Comparison of ENCODE assay signal across 1 mouse cellular context in genomic region chr15:100732580-100732979, GRCm38 (mm10).
TF ChIP-seq lines count a peak whose summit lies in the region.

No protein-coding gene starts in this region.

TF ChIP-seq in CH12.LX, 34 proteins besides CTCF, POLR2A, EP300 and RAD21 (continued from another document):
- TF ChIP-seq IRF4 (IDR thresholded peaks at IDR 0.05; ENCODE audit: low read depth, low read length) (peak; percentile 68; the same call in 1 of the 2 replicates), NRF1 (IDR thresholded peaks at IDR 0.05; ENCODE audit: low read depth, low read length) (peak; percentile 35; the same call in 1 of the 2 replicates), ETS1 (conservative IDR thresholded peaks at IDR 0.05; ENCODE audit: low read depth, low read length) (peak; percentile 86), ELF1 (IDR thresholded peaks at IDR 0.05; ENCODE audit: low read depth, low read length) (peak; percentile 91), ZNF384 (IDR thresholded peaks at IDR 0.05; ENCODE audit: low read depth, low read length) (peak; percentile 97), ZKSCAN1 (IDR thresholded peaks at IDR 0.05; ENCODE audit: borderline replicate concordance, low read depth, low read length) (no peak; the same call in 1 of the 2 replicates), SMC3 (IDR thresholded peaks at IDR 0.05; ENCODE audit: low read depth, low read length) (no peak), NELFE (IDR thresholded peaks at IDR 0.05; ENCODE audit: low read depth, low read length) (peak; percentile 81), KAT2A (IDR thresholded peaks at IDR 0.05; ENCODE audit: insufficient replicate concordance, low read length) (no peak), JUND (conservative IDR thresholded peaks at IDR 0.05; ENCODE audit: low read depth, low read length) (peak; percentile 82), POLR2AphosphoS2 (IDR thresholded peaks at IDR 0.05; ENCODE audit: low read depth, low read length) (peak; percentile 70; the same call in 1 of the 2 replicates), MAX (IDR thresholded peaks at IDR 0.05; ENCODE audit: low read length) (peak; percentile 59), BHLHE40 (IDR thresholded peaks at IDR 0.05; ENCODE audit: low read depth, low read length) (peak; percentile 47), USF1 (IDR thresholded peaks at IDR 0.05; ENCODE audit: low read depth, low read length) (no peak), TCF12 (IDR thresholded peaks at IDR 0.05; ENCODE audit: low read depth, low read length) (peak; percentile 88), MXI1 (IDR thresholded peaks at IDR 0.05; ENCODE audit: low read depth, low read length) (peak; percentile 38; the same call in 1 of the 2 replicates), ZMIZ1 (IDR thresholded peaks at IDR 0.05; ENCODE audit: low read depth, low read length) (peak; percentile 88), CHD2 (IDR thresholded peaks at IDR 0.05; ENCODE audit: low read length) (peak; percentile 60; the same call in 1 of the 2 replicates), MAFK (IDR thresholded peaks at IDR 0.05; ENCODE audit: insufficient replicate concordance, low read length) (no peak), JUN (IDR thresholded peaks at IDR 0.05; ENCODE audit: insufficient read depth, low read depth, low read length) (peak; percentile 60; the same call in 1 of the 2 replicates), TBP (conservative IDR thresholded peaks at IDR 0.05; ENCODE audit: low read depth, low read length) (peak; percentile 88), CHD1 (IDR thresholded peaks at IDR 0.05; ENCODE audit: low read depth, low read length) (no peak), MYC (IDR thresholded peaks at IDR 0.05; ENCODE audit: low read depth, low read length) (peak; percentile 61), SIN3A (IDR thresholded peaks at IDR 0.05; ENCODE audit: low read length) (peak; percentile 87), E2F4 (IDR thresholded peaks at IDR 0.05; ENCODE audit: insufficient replicate concordance, low read depth, low read length) (no peak)
TF ChIP-seq in CH12.LX: peak in this region for 22.
